Mouse (Mus musculus) urinary bladder, adult 2 months (tissue): ENCODE data around the gene Rnf222. TPM values are rescaled to one million over a fixed set of nuclear protein-coding genes. Genes with fewer than 3 reads are reported as not detected.

Experiments used
- DNase-seq: peaks from one replicate; pipeline ENCODE4 v3.0.0; 2022; ENCODE audit warnings: low spot score
- polyA plus RNA-seq: library from polyadenylated mRNA; depleted of rRNA; stranded (reverse); fragments of >200 nt; gene quantifications from 2 replicates; pipeline ENCODE4 v1.2.3, GENCODE M21; 2012

Rnf222 gene
- polyA plus RNA-seq, 1 experiment, result not detected

DNA sequence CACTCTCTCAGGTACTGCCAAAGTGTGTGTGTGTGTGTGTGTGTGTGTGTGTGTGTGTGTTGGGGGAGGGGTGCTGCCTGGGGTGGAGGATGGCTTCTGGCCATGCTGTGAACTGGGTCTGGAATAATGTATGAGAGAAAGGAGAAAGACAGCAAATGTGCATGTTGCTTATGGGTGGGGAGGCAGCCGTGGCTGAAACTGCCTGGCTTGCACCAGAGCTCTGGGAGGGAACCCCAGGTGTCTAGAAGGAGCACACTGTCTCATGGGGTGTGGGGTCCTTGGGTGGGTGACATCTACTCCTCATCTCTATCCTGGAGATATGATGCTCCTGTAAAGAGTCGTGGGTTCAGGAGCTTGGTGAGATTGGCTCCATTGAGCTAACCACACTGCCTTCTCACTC, 300 bp downstream of the Rnf222 start:
- DNase-seq, result no peak

DNA sequence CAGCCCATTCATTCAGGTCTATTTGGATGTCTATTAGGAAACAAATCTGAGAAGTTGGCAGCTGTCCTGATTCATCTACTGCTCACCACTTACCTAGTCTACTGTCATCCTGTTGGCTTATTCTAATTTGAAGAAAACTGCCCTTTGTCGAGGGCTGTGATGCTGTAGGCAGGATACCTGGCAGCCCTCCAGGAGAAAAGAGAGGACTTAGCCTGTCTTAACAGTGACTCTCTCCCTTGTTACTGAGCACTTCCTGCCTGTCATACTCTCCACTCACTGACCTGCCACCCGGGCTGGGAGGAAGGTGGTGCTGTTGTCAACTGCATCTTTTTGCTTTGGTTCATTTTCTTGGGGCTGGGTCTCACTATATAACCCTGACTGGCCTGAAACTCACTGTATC, 2.3 kb downstream of the Rnf222 start:
- DNase-seq, result no peak

DNA sequence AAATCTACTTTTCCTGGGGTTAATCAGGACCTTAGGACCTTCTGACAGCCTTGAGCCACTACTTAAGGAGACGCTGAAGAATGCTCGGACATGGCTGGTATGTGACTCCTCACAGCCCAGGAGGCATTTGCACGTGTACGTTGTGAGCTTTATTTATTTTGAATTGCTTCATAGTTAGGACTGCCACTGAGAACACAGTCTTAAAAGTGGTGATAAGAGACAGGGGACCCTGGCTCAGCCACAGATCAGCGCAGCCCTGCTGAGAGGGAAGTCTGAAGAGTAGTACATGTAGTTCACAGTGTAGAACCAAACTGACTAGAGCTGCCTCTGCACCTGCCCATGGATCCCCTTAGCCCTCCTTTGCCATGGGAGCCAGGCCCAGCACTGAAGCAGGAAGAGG, 3.5 kb downstream of the Rnf222 start:
- no peak for DNase-seq

DNA sequence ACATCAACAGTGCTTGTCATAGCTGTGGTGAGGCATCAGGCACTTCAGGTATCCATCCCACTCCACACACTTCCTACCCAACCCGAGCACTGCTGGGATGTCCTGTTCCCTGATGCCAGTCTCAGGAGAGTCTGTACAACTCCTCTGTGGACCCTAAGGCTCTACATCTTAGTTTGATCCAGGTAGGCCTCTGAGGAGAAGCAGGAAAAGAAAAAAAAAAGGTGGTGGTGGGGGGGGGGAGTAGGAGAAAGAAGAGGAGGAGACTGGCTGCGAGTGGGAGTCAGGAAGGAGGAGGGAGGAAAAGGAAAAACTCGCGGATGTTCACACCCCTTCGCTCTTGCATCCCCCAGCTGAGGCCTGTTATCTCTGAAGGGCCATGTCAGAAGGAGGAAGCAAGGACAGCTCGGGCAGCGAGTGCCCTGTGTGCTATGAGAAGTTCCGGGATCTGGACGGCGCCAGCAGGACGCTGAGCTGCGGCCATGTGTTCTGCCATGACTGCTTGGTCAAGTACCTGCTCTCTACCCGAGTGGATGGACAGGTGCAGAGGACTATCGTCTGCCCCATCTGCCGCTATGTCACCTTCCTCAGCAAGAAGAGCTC, 4.0 kb downstream of the Rnf222 start:
- DNase-seq, result no peak

DNA sequence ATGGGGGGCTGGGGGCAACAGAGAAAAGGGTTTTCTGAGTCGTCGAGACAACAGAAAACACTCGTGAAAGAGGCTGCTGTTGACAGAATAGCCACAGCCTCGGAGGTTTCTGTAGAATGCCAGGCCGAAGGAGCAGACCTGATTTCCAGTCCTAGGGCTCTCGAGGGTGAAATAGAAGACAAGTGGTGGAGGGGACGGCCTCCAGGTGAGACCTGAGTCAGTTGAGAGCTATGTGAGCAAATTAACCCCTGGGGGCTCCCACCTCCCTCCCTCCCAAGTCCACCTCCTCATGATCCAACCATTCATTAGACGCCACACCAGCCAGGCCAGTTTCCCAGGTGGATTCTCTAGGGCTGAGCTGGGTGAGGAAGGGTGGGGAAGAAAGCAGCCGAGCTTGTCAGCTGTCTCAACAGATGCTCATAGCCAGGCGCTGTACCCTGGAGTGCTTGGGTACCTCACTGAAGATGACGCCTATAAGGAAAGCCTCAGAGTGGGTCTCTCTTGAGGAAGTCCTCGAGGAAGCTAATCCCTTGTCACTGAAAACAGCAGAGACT, 5.6 kb downstream of the Rnf222 start:
- DNase-seq, result no peak

DNA sequence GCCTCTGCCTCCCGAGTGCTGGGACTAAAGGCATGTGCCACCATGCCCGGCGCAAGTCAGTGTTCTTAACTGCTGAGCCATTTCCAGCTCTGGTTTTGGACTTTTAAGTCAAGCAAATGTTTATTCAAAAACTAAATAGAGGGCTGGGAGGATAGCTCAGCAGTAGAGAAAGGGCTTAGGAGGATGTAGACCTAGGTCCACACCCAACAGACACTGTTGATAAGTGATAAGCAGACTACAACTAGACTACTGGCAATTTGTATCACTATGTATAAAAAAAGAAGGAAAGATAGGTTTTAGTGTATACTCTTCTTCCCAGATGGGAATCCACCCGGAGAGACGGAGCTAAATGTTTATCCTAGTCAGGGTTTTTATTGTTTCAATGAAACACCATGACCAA, 7.9 kb downstream of the Rnf222 start:
- no peak for DNase-seq

DNA sequence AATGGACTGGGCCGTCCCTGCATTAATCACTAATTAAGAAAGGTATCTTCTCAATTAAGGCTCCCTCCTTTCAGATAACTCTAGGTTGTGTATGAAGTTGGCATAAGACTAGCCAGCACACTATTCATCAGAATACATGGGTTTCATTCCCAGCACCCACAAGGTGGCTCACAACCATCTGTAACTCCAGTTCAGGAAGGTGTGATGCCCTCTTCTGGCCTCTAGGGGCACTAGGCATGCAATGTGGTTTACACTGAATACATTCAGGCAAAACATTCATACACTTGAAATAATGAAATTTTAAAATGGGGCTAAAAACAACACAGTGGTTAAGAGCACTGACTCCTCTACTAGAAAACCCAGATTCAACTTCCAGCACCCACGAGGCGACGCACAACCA, 8.8 kb downstream of the Rnf222 start:
- no peak for DNase-seq

DNA sequence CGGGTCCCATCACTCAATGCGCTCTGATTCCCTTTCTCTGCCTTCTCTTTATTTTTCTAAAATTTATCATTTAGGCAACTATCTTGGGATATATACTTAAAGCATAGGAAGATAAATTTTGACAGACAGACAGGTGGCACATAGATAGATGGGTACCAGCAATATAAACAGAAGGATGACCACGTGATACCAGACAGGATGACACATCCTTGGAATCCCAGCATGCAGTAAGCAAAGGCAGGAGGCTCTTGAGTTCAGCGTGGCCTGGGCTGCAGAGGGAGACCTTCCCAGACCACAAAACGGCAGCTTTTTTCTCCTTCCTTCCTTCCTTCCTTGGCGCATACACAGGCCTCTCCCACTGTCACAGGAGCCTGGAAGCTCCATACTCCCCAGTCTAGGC, 9.5 kb downstream of the Rnf222 start:
- DNase-seq, result no peak

DNA sequence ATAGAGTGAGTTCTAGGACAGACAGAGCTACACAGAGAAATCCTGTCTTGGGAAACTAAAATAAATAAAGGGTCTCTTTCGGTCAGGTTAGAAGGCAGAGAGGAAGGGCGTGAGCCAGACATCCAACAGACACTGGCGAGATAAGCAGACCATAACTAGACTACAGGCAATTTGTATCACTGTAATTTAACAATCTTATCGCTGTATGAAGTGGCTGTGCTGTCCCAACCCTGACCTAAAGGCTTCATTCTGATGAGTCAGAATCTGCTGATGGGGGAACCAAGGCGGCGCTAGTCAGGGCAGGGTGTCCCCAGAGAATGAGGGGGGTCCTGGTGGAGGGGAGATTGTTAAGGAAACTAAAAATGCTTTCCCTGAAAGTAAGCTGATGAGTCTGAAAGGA, 10.4 kb downstream of the Rnf222 start:
- no peak for DNase-seq

DNA sequence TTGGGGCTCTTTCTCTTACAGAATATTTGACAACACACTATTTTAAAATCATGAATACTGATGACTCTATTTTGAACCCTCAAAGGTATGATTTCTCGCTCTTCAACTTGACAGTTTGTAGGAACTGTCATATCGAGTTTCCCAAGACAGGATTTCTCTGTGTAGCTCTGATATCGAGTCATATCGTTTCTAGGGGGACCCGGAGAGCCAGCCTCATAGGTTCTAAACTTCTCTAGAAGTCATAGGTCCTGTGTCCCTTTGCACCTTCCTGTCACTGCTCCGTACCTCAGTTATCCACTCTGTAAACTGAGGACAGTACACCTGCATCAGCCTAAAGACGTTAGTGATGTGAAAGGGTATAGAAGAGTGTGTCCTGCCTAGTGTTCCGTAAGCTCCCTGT, 11.5 kb downstream of the Rnf222 start:
- no peak for DNase-seq

DNA sequence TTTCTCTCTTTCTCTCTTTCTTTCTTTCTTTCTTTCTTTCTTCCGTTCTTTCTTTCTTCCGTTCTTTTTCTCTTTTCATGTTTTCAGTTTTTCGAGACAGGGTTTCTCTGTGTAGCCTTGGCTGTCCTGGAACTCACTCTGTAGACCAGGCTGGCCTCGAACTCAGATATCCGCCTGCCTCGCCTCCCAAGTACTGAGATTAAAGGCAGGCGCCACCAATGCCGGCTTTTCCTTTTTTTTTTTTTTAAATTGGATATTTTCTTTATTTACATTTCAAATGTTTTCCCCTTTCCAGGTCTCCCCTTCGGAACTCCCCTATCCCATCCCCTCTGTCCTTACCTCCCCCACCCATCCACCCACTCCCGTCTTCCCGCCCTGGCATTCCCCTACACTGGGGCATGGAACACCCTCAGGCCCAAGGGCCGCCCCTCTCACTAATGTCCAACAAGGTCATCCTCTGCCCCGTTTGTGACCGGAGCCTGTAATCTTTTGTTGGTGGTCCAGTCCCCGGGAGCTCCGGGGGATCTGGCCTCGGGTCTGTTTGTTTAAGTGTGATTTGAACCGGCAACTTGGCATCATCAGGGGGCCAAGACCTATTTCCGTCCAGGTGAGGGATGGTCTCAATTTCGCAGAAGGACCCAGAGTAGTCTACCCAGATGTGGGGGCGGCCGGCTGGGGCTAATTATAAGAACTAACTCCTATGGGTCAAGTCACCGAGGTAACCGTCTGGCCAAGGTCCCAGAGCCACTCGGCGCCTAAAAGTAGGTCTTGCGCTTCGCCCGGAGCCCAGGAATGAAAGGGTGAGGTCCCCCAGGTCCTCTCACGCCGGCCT, 12.4 kb downstream of the Rnf222 start:
- no peak for DNase-seq

DNA sequence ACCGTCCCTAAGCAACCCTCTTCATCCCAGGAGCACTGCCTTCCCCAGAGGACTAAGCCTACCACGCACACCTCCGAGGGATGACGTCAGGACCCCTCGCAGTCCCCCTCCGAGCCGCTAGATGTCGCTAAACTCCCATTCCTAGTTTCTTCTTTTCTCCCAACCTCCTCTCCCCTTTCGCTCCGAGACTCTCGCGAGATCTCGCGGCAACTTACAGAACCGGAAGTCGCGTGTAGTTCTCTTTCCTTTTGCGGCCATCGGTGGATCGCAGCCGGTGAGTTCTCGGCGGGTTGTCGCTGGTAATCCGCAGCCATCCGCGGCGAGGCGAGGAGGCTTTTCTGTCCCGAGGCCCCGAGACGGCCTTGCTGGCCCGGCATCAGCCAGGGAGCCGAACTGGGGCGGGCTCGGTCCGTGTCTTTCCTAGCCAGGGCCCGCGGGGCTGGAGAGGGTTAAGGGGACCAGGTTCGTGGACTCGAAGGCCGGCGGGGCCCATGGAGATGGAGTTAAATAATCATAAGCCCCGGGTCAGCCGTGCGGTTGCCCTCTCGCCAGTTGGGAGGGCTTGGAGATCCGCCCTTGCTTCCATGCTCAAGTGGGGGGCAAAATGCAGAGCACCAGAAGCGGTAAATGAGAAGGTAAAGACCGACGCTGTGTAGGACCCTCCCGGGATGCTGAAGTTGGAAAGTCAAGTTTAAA, 13.1 kb downstream of the Rnf222 start, which contains the start of gene Rpl26:
TSS of gene Rpl26 (plus strand) at position 233 of the 696 bp plus-strand sequence.
- peak; percentile 91 for DNase-seq

DNA sequence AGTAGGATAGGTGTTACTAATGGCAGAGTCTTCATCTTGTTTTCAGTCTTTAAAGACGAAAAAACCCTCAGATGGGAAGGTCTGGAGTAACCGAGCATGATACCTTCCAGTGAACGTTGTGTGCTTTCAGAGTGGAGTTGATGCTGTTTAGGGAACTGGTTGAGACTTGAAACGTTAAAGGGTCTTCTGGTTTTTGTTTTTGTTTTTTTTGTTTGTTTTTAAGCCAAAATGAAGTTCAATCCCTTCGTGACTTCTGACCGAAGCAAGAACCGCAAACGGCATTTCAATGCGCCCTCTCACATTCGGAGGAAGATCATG, 13.7 kb downstream of the Rnf222 start:
- no peak for DNase-seq

DNA sequence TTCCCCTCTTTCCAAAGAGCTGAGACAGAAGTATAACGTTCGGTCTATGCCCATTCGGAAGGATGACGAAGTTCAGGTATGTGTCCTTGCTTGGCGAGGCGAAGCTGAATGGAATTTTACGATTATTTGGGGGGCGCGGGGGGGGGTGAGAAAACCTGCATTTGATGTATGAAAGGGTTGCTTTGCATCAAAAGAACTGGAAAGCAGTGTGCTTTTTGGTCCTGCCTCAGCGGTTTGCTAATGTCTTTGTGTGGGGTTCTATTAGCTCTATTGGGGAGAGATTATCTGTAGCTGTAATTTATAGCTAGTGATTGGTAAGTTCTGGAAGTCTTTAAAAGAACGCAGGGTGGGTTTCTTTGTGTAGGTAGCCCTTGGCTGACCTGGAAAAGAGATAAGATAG, 14.0 kb downstream of the Rnf222 start:
- DNase-seq, result no peak

DNA sequence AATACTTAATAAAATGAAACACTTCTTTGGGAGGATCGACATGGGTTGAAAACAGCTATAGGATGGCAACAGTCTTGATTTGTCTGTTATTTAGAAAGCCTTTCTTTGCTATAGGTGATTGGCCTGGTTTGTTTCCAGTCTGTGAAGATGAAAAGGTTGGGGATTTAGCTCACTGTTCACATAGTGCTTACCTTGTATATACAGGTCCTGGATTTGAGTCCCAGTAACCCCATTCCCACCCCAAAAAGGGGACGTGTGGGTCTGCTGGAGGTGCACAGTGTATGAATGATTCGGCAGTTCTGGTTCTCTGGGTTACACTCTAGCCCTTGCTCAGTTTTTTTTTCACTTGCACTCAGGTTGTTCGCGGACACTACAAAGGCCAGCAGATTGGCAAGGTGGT, 14.5 kb downstream of the Rnf222 start:
- no peak for DNase-seq

DNA sequence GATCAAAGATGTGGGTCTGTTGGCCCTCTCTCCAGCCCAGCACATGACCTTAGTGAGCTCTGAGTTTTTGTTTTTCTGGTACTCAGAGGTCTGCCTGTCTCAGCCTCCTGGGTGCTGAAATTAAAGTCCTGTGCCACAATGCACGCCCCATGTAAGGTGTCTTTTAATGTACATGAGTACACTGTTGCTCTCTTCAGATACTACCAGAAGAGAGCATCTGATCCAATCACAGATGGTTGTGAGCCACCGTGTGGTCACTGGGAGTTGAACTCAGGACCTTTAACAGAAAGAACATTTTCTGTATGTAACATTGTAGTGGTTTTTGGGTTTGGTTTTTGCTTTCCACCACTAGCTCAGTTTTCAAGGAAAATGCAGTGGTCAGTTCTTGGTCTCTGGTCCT, 15.4 kb downstream of the Rnf222 start:
- no peak for DNase-seq

DNA sequence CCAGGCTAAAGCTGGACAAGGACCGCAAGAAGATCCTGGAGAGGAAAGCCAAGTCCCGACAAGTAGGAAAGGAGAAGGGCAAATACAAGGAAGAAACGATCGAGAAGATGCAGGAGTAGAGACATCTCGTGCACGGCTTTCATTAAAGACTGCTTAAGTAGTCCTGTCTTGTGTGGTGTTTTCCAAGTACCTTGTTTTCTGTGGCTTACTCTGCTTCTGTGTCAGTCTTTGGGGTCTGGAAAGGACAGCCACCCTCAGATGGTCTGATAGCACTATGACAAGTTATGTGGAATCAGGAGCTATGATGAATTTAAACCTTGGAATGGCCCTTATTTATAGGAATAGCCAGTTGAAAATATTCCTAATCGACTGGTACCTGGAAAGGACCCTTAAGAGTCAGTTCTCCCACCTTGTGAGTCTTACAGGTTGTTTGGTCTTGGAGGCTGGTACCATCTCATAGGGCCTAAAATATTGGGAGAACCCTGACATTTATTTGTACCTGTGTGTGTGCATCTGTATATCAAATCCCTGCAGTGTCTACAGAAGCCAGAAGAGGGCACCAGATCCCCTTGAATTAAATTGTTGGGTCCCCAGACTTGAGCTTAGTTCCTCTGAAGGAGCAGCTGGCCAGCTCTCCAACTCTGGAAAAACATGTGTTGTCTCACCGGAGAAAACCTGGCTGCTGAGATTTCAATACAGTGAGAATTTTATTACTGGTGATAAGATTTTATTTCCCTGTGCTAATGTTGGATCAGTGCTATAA, 16.2 kb downstream of the Rnf222 start:
- DNase-seq, result no peak

DNA sequence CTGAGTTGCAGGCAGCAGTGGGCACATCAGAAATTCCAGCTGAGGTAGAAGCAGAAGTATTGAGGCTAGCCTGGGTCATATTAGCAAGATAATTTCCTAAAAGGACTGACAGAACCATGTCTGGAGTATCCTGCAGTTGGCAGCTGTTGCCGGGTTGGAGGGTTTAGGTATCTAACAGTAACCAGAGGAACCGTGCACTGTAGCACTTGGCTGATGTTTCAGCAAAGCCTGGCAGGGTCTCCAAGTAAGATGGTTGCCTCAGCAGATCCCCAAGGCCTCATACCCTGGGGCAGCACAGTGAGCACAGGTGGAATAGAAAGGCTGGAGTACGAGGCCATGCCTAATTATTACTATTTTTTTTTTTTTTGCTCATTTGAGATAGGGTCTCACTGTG, 16.8 kb downstream of the Rnf222 start:
- no peak for DNase-seq

DNA sequence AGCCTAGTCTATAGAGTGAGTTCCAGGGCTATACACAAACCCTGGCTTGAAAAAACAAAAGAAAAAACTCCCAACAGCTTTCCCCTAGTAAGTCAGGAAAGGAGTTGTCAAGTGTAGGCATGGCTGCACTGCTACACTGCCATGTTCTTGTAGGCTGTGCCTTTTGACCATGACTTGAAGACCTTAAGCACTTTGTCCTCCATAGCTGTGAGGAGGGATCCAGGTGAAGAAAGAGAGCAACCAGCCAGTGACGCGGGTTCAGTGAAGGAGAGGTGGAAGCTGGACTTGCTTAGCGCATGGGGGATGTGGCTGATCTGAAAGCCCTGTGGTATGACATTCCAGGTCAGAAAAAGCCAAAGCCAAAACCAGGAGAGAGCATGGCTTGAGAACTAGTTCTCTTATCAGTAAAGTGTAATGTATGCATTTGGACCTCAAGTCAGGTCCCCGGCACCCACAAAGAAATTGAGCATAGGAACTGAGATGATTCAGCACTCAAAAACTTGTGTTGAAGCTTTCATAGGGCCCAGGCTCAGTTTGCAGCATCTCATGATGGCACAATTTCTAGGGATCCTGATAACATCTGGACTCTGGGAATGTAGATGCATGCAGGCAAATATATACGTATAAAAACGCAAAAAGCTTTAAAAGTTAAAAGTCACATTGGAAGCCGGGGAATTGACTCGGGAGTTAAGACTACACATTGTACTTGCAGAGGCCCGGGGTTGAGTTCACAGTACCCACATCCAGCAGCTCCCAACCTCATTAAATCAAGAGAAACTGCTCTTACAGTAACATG, 17.5 kb downstream of the Rnf222 start:
- no peak for DNase-seq

DNA sequence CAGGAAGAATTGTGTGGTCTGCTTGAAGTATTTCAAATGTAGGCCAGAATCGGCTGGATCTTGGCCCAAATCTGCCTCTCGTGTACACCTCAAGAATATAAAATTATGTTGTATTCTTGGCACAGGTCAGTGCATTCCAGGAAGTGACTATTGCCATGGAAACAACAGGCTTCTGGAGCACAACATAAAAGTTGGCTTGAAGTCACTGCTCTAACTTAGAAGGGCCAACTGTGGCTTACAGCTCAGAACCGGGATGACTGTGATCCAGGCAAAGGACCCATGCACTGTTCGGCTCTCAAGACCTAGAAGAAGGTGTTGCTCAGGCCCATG, 18.1 kb downstream of the Rnf222 start:
- DNase-seq, result no peak

DNA sequence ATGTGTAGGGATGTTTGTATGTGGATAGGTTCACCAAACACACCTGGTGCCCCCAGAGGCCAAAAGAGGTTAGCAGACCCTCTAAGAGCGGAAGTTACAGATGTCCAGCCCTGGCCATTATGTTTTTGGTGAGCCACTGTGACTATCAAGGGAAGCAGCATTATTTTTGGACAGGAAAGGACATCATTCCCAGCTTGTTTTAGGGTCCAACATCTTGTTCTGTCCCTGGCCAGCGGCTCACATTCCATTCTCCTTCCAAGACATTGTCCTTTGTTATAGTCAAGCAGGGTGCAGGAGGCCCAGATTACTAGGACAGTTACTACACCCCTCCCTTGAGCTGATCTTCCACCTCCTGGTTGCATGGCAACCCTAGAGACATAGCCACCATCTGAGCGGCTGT, 18.9 kb downstream of the Rnf222 start:
- DNase-seq, result no peak
